Mouse (Mus musculus): ENCODE results near the gene Dusp19. TPM values are rescaled to one million over a fixed set of nuclear protein-coding genes. Genes with fewer than 3 reads are reported as not detected.

Gene Dusp19
- polyA plus RNA-seq (2012): 0.29 and 0.48 TPM in 2 replicates

DNA sequence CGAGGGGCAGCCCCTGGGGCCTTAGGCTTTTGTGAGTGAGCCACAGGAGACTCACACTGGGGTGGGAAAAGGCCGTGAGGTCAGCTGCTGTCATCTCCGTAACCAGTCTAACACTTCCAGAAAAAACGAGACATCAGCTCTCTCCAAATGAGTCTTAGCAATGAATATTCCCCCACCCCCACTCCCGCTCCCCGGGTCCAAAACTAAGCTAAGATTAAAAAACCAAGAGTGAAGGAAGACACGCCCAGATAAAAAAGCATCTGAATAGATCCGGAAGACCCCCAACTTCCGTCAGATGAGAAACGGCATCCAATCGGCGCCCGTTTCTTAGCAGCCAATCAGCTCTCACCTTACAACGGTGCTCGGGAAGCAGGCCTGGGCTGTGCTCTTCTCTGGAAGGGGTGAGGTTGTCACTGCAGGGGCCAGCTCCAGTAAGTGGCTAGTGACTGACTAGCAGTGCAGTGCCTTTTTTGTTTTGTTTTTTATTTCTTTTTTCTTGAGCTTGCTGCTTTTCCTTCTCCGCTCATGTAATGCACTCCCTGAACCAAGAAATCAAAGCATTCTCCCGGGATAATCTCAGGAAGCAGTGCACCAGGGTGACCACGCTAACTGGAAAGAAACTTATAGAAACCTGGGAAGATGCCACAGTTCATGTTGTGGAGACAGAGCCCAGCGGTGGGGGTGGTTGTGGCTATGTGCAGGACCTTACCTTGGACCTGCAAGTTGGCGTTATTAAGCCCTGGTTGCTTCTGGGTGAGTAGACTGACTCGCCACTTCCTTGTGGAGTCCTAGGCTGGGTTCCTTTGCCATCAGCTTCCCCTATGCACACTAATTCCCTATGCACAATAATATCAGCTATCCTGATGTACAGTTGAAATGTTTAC, at the start of gene Dusp19, which contains the start of gene Nup35:
Dusp19 (plus strand) TSS at position 192 of the 884 bp plus-strand sequence.
Nup35 (plus strand) TSS at position 383 of the 884 bp plus-strand sequence.
- TF ChIP-seq GATA1 (IDR thresholded peaks at IDR 0.05; ENCODE audit: low read length): no peak

DNA sequence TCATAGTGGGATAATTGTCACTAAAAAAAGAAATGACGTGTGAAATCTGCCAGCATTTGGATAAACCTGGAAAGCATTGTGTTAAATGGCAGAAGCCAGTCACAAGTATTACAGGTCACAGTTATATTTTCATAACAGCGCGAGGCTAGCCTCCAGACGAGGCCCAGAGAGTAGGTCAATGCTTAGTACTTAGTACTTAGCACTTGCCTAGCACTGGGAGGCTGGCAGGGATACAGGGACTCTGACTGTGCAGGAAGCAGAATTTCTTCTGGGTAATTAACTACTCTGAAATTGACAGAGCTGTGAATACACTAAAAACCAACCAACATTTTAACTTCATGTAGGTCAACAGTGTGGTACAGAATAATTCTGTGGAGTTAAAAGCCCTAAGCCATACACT, 49.4 kb upstream of the Dusp19 start:
- TF ChIP-seq GATA1 (IDR thresholded peaks at IDR 0.05; ENCODE audit: low read length): no peak

DNA sequence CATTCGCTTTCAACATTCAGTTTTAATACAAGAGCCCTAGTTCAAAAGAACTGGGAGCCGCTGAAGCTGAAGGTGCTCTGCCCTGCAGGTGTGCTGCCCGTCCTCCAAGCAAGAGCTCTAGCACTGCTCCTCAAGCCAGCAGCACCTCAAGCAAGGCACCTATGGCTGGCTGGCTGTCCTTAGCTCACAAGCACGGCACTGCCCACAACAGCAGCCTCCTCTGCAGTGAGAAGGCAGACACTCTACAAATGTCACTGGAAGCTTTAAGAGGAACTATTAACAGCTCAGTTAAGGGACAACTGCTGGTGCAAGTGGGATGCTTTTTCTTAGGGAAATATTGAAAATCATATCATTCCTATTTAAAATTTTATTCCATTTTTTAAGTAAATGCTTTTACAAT, 46.2 kb upstream of the Dusp19 start:
- TF ChIP-seq GATA1 (IDR thresholded peaks at IDR 0.05; ENCODE audit: low read length): no peak

GRCm38 (mm10) chr2:80577286-80577685, 39.6 kb upstream of the Dusp19 start:
- TF ChIP-seq GATA1 (IDR thresholded peaks at IDR 0.05; ENCODE audit: low read length): no peak

DNA sequence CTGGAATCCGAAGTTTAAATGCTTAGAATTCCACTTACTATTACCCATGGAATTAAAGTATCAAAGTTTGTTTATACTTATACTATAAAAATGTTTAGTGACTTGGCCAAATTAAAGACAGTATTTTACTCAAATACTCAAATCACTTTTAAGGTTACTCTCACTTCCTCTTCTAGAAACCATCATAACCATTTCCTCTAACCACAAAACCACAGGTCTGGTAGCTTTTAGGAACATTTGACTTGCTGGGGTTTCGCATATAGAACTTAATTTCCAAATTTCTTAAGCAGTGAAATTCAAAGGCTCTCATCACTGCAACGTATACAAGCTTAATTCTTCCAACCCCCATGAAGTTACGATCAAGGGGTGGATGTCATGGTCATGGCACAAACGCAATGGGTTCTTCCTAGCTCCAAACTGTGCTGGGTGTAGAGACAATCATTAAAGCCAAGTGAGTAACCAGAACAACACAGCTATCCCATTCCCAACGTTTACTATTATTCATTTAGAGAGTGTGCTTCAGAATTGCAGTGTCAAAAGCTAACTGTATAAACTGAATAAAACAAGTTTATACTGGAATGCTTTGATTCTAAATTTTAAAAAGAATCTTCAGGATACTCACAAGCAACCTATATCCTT, 37.5 kb upstream of the Dusp19 start:
- TF ChIP-seq GATA1 (IDR thresholded peaks at IDR 0.05; ENCODE audit: low read length): no peak

- TF ChIP-seq GATA1 (IDR thresholded peaks at IDR 0.05; ENCODE audit: low read length): no peak
Measured at GRCm38 (mm10) chr2:80580311-80580961, 36.4 kb upstream of the Dusp19 start.

- TF ChIP-seq GATA1 (IDR thresholded peaks at IDR 0.05; ENCODE audit: low read length): no peak
Measured at GRCm38 (mm10) chr2:80581043-80581711, 35.7 kb upstream of the Dusp19 start, which contains the start of gene Nckap1. Gene Nckap1 (minus strand): TSS chr2:80581380.

GRCm38 (mm10) chr2:80582356-80582755, 34.5 kb upstream of the Dusp19 start:
- TF ChIP-seq GATA1 (IDR thresholded peaks at IDR 0.05; ENCODE audit: low read length): no peak

DNA sequence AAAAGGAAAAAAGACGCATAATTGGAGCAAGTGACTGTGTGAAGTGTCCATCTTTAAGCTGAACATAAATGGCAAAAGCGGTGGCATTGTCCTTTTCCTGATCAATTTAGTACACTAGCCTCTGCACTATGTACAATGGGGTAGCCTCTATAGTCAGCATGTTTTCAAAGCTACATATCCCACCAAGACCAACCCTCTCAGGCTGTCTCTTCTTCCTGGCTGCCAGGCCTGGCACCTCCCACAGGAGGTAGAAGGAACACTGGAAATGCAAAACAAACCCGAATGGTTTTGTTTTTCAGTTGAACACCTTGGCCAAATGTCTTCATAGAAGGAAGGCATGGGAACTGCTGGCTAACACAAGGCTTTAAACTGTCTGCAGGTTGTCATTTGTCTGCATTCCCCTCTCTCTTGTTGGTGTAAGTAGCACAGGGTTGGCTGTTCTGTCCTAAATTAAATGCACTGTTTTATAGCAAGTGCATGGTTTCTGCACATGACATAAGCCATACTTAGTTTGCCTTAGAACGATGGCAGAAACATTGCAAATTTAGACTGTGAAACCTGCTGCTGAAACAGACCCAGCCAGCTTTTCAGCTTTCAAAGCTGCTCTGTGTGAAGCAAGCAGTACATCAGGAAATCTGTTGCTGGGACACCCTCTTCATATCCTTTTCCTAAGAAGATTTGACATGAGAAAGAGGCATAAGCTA, 22.5 kb upstream of the Dusp19 start:
- no peak for TF ChIP-seq GATA1 (IDR thresholded peaks at IDR 0.05; ENCODE audit: low read length)

- peak; percentile 82 for TF ChIP-seq GATA1 (IDR thresholded peaks at IDR 0.05; ENCODE audit: low read length)
Measured at GRCm38 (mm10) chr2:80596960-80597359, 19.9 kb upstream of the Dusp19 start.

- TF ChIP-seq GATA1 (IDR thresholded peaks at IDR 0.05; ENCODE audit: low read length): no peak
Measured at GRCm38 (mm10) chr2:80599850-80600249, 17.0 kb upstream of the Dusp19 start.

- no peak for TF ChIP-seq GATA1 (IDR thresholded peaks at IDR 0.05; ENCODE audit: low read length)
Measured at GRCm38 (mm10) chr2:80600611-80601010, 16.2 kb upstream of the Dusp19 start.

DNA sequence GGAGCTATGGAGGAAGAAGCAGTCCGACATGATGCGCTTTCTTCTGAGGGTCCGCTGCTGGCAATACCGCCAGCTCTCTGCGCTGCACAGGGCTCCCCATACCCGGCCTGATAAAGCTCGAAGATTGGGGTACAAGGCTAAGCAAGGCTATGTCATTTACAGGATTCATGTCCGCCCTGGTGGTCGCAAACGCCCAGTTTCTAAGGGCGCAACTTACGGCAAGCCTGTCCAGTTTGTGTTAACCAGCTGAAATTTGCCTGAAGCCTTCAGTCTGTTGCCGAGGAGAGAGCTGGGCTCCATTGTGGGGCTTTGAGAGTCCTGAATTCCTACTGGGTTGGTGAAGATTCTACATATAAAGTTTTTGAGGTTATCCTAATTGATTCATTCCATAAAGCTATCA, 14.1 kb upstream of the Dusp19 start:
- no peak for TF ChIP-seq GATA1 (IDR thresholded peaks at IDR 0.05; ENCODE audit: low read length)

- TF ChIP-seq GATA1 (IDR thresholded peaks at IDR 0.05; ENCODE audit: low read length): no peak
Measured at GRCm38 (mm10) chr2:80603771-80604426, 12.9 kb upstream of the Dusp19 start.
